Mouse (Mus musculus): ENCODE results near the gene Rpl10. TPM values are rescaled to one million over a fixed set of nuclear protein-coding genes. Genes with fewer than 3 reads are reported as not detected.

Gene Rpl10
- total RNA-seq, 1 experiment = 2,379 TPM

- Histone ChIP-seq H3K9me3 (ENCODE audit: control insufficient read depth, insufficient read depth, low read depth, low read length) (no peaks in the 10 kb centered on the region), H3K9ac (ENCODE audit: insufficient read depth, low read depth, low read length, poor library complexity, severe bottlenecking) (peak overlapping the region; percentile 50; the same call in 1 of the 2 replicates), H3K36me3 (ENCODE audit: control insufficient read depth, insufficient read depth, low read length, poor library complexity, severe bottlenecking) (no peaks in the 10 kb centered on the region), H3K4me3 (ENCODE audit: insufficient read depth in 1 of 2, low read depth in 1 of 2, low read length in 2 of 2, poor library complexity in 1 of 2, severe bottlenecking in 1 of 2) (peak overlapping the region; percentile 83 to 93), H3K4me1 (ENCODE audit: control insufficient read depth in 2 of 2, insufficient read depth in 2 of 2, low read length in 2 of 2, poor library complexity in 1 of 2) (no peaks in the 10 kb centered on the region), H3K27ac (ENCODE audit: insufficient read depth, low read depth, low read length, poor library complexity, severe bottlenecking) (no peak overlapping the region)
- no peak for DNase-seq (ENCODE audit: low read depth, low spot score)
- in situ Hi-C loops (cut with MboI; ENCODE audit: low sequenced_read_pairs in 2 of 2, unreplicated experiment in 2 of 2) = no loop called here
- TF ChIP-seq ZC3H11A (IDR thresholded peaks at IDR 0.05; ENCODE audit: borderline replicate concordance, low read depth, low read length) = no peak
- no peak for TF ChIP-seq MAFK (IDR thresholded peaks at IDR 0.05; ENCODE audit: insufficient read depth, low read depth, low read length)
- no peak for TF ChIP-seq CHD2 (IDR thresholded peaks at IDR 0.05; ENCODE audit: low read depth, low read length)
- TF ChIP-seq ZNF384 (IDR thresholded peaks at IDR 0.05; ENCODE audit: low read depth, low read length) = no peak
- no peak for TF ChIP-seq HCFC1 (IDR thresholded peaks at IDR 0.05; ENCODE audit: borderline replicate concordance, insufficient read depth, low read length)
Observed at GRCm38 (mm10) chrX:74281041-74281731, 10.6 kb downstream of the Rpl10 start.

DNA sequence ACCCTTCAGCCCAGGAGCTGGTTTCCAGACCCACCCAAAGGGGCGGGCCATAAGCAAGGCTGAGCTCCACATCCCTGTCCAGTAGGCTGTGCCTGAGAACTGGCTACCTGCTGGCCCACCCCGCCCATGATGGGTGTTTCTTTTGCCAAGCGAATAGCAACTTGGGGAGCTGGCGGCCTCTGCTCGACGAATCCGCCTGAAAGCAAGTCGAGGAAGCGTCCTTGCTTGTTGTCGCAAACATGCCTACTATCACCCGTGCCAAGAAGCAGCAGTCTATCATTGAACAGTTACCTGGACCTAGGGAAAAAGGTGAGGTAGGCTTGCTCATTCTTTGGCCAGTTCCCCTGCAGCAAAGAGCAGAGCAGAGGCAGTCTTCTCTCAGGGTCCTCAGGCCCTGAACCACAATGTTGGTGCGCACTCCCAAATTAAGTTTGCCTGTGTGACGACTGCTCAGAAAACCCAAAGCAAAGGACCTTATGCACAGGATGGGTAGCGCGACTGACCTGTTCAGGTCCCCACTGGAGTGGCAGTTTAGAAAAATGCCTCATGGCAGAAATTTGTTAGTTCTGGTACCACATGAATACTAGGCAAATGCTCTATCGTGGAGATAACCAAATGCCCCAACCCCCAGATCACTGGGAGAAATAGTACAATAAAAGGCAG lies 11.3 kb downstream of the Rpl10 start, which contains the start of the genes Taz and Dnase1l1:
Gene Taz (plus strand): TSS at position 181 of the 663 bp plus-strand sequence.
Gene Dnase1l1 (minus strand): TSS at position 606 of the 663 bp plus-strand sequence.
- no peak for TF ChIP-seq MAFK (IDR thresholded peaks at IDR 0.05; ENCODE audit: insufficient read depth, low read depth, low read length)
- no peak for TF ChIP-seq CHD2 (IDR thresholded peaks at IDR 0.05; ENCODE audit: low read depth, low read length)
- no peak for TF ChIP-seq ZNF384 (IDR thresholded peaks at IDR 0.05; ENCODE audit: low read depth, low read length)
- no peak for TF ChIP-seq ZC3H11A (IDR thresholded peaks at IDR 0.05; ENCODE audit: borderline replicate concordance, low read depth, low read length)
- TF ChIP-seq HCFC1 (IDR thresholded peaks at IDR 0.05; ENCODE audit: borderline replicate concordance, insufficient read depth, low read length) = no peak
- no peak for DNase-seq (ENCODE audit: low read depth, low spot score)
- Histone ChIP-seq H3K9ac (ENCODE audit: insufficient read depth, low read depth, low read length, poor library complexity, severe bottlenecking) (peak within 1 kb of the TSS; percentile 80), H3K4me3 (ENCODE audit: insufficient read depth in 1 of 2, low read depth in 1 of 2, low read length in 2 of 2, poor library complexity in 1 of 2, severe bottlenecking in 1 of 2) (peak within 1 kb of the TSS; percentile 83 to 93), H3K36me3 (ENCODE audit: control insufficient read depth, insufficient read depth, low read length, poor library complexity, severe bottlenecking) (no peaks in the 10 kb centered on the region), H3K4me1 (ENCODE audit: control insufficient read depth in 2 of 2, insufficient read depth in 2 of 2, low read length in 2 of 2, poor library complexity in 1 of 2) (no peaks in the 10 kb centered on the region), H3K9me3 (ENCODE audit: control insufficient read depth, insufficient read depth, low read depth, low read length) (no peaks in the 10 kb centered on the region), H3K27ac (ENCODE audit: insufficient read depth, low read depth, low read length, poor library complexity, severe bottlenecking) (0 out of 2 replicates have a peak within 1 kb of the TSS, but pooled peaks have one; percentile 48)
- in situ Hi-C loops (cut with MboI; ENCODE audit: low sequenced_read_pairs in 2 of 2, unreplicated experiment in 2 of 2) = no loop called here

DNA sequence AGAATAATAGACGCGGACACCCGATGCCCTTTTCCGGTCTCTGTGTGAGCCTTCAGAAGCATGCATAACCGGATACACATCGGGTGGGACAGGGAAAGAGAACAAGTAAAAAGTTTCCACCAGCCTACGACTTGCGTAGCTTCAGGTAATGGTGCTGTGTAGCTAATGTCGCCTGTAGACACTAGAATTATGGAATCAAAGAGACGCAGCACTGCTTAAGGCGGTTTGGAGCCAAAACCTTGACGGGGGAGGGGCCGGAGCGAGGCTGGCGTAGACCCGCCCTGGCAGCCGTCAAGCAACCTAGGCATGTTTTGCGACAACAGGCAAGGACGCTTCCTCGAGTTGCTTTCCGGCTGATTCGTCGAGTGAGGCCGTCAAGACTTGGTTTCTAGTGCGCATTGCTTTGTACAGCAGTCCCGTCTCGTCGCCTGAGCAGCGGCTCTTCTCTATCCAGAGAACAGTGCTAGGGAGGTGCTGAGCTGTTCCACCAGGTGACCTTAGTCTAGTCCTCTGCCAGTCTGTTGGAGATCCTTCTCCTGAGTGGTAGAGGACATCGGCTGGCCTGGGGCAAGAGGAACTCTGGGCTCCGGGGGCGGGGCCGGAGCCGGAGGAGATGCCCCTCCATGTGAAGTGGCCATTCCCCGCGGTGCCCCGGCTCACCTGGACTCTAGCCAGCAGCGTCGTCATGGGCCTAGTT lies 11.9 kb downstream of the Rpl10 start:
- no peaks in the 10 kb centered on the region for H3K9me3 ChIP-seq (ENCODE audit: control insufficient read depth, insufficient read depth, low read depth, low read length)
- no peak for DNase-seq (ENCODE audit: low read depth, low spot score)
- no peaks in the 10 kb centered on the region for H3K36me3 ChIP-seq (ENCODE audit: control insufficient read depth, insufficient read depth, low read length, poor library complexity, severe bottlenecking)
- TF ChIP-seq HCFC1 (IDR thresholded peaks at IDR 0.05; ENCODE audit: borderline replicate concordance, insufficient read depth, low read length) (no peak), ZC3H11A (IDR thresholded peaks at IDR 0.05; ENCODE audit: borderline replicate concordance, low read depth, low read length) (no peak), MAFK (IDR thresholded peaks at IDR 0.05; ENCODE audit: insufficient read depth, low read depth, low read length) (no peak), ZNF384 (IDR thresholded peaks at IDR 0.05; ENCODE audit: low read depth, low read length) (no peak), CHD2 (IDR thresholded peaks at IDR 0.05; ENCODE audit: low read depth, low read length) (no peak)
- no peak overlapping the region for H3K27ac ChIP-seq (ENCODE audit: insufficient read depth, low read depth, low read length, poor library complexity, severe bottlenecking)
- peak overlapping the region; percentile 83 to 93 for H3K4me3 ChIP-seq (ENCODE audit: insufficient read depth in 1 of 2, low read depth in 1 of 2, low read length in 2 of 2, poor library complexity in 1 of 2, severe bottlenecking in 1 of 2)
- H3K9ac ChIP-seq (ENCODE audit: insufficient read depth, low read depth, low read length, poor library complexity, severe bottlenecking) = peak overlapping the region; percentile 80
- in situ Hi-C loops (cut with MboI; ENCODE audit: low sequenced_read_pairs in 2 of 2, unreplicated experiment in 2 of 2) = no loop called here
- H3K4me1 ChIP-seq (ENCODE audit: control insufficient read depth in 2 of 2, insufficient read depth in 2 of 2, low read length in 2 of 2, poor library complexity in 1 of 2) = no peaks in the 10 kb centered on the region

DNA sequence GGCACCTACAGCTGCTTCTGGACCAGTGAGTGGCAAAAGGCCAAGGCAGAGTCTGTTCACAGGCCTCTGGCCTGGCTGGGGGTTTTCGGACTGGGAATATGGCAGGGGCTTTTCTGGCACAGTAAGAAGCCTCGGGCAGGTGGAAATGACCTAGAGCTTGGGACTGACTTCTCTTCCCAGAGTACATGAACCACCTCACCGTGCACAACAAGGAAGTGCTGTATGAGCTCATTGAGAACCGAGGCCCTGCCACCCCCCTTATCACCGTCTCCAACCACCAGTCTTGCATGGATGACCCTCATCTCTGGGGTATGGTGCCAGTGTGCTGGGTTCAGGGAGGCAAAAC lies 12.5 kb downstream of the Rpl10 start:
- Histone ChIP-seq H3K9ac (ENCODE audit: insufficient read depth, low read depth, low read length, poor library complexity, severe bottlenecking) (peak overlapping the region; percentile 80), H3K27ac (ENCODE audit: insufficient read depth, low read depth, low read length, poor library complexity, severe bottlenecking) (no peak overlapping the region), H3K4me1 (ENCODE audit: control insufficient read depth in 2 of 2, insufficient read depth in 2 of 2, low read length in 2 of 2, poor library complexity in 1 of 2) (no peaks in the 10 kb centered on the region), H3K36me3 (ENCODE audit: control insufficient read depth, insufficient read depth, low read length, poor library complexity, severe bottlenecking) (peaks cover 1% of the 10 kb centered on the region; the same call in 1 of the 2 replicates), H3K9me3 (ENCODE audit: control insufficient read depth, insufficient read depth, low read depth, low read length) (no peaks in the 10 kb centered on the region), H3K4me3 (ENCODE audit: insufficient read depth in 1 of 2, low read depth in 1 of 2, low read length in 2 of 2, poor library complexity in 1 of 2, severe bottlenecking in 1 of 2) (peak overlapping the region; percentile 83 to 93)
- TF ChIP-seq MAFK (IDR thresholded peaks at IDR 0.05; ENCODE audit: insufficient read depth, low read depth, low read length) (no peak), ZNF384 (IDR thresholded peaks at IDR 0.05; ENCODE audit: low read depth, low read length) (no peak)
- in situ Hi-C loops (cut with MboI; ENCODE audit: low sequenced_read_pairs in 2 of 2, unreplicated experiment in 2 of 2) = no loop called here
- no peak for DNase-seq (ENCODE audit: low read depth, low spot score)

All from ES-E14 (cell line).